Mouse (Mus musculus) megakaryocyte, embryonic 14.5 days (primary cell): ENCODE results near the gene Snorc. TPM values are rescaled to one million over a fixed set of nuclear protein-coding genes. Genes with fewer than 3 reads are reported as not detected.

Source experiments
- H3K27me3 ChIP-seq: replicated peaks from 2 replicates; pipeline ENCODE3; 2012; ENCODE audit warnings: inconsistent platforms
- H3K36me3 ChIP-seq: replicated peaks from 2 replicates; pipeline ENCODE3; 2012; ENCODE audit warnings: low read length, inconsistent platforms, mixed read lengths
- H3K4me1 ChIP-seq: 2 replicates; pipeline ENCODE4 v1.6.1; 2012; ENCODE audit warnings: inconsistent platforms
- H3K4me3 ChIP-seq: replicated peaks from 2 replicates; pipeline ENCODE3; 2012; ENCODE audit warnings: moderate library complexity, mild to moderate bottlenecking, inconsistent platforms
- H3K9me3 ChIP-seq: 2 replicates; pipeline ENCODE4 v1.6.1; 2012; ENCODE audit warnings: inconsistent platforms
- FLI1 ChIP-seq: IDR thresholded peaks from 2 replicates; pipeline ENCODE4 v1.6.1; 2012; ENCODE audit warnings: low read length, inconsistent platforms, mixed read lengths
- GATA1 ChIP-seq: IDR thresholded peaks from 3 replicates; pipeline ENCODE4 v1.6.1; 2012; ENCODE audit warnings: mixed read lengths, low read length, inconsistent platforms, borderline replicate concordance
- polyA plus RNA-seq: library from polyadenylated mRNA; stranded (reverse); fragments of >175 nt; gene quantifications from 2 replicates; pipeline ENCODE4 v1.2.3, GENCODE M21; 2012; ENCODE audit warnings: low replicate concordance; ENCODE audit not compliant: insufficient read depth

Snorc gene
- polyA plus RNA-seq, 1 experiment, result not detected

DNA sequence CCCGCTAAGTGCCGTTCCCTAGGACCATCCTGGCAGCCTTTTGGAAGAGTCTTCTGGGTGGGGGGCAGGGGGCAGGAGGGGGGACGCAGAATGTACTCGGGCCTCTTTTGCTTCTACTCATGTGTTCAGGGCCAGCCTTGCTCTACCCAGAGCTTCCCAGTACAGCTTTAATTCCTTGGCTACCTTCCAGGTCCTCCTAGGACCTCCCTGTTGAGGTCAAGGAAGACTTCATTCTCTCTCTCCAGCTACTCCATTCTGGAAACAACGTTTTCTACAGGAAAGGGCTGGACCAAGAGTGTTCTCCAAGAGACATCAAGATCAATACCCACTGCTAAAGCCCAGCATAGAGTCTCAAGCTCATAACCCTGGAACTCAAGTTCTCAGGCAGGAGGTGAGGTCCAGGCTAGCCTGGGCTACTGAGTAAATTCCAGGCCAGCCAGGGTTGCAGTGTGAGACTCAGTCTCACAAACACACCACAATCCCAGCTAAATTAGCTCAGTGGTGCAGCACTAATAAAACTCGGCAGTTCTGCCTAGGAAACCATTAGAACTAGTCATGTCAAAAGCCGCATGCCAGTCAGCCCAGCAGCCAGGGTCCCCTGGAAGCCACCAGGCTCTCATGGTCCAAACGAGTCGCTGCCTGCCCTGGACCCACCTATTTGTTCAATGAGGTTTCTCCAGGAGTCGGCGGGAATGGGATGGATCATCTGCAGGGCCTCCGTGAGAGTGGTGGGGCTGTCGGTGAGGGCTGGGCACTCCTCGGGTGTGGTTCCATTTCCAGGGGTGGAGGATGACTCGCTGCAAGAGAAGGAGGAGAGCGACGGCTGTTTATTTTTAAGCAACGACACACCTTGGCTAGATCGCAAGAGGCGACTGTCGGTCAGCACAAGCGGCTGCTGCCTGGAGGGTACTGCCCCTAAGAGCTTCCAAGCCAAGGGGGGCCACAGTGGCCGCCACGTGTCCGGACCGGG lies 38.8 kb downstream of the Snorc start:
- H3K27me3 ChIP-seq, result peaks cover 91% of the 10 kb centered on the region
- H3K36me3 ChIP-seq, result no peaks in the 10 kb centered on the region
- H3K4me3 ChIP-seq, result peak overlapping the region; percentile 89
- H3K9me3 ChIP-seq, result peaks cover 33% of the 10 kb centered on the region
- H3K4me1 ChIP-seq, result peaks cover 16% of the 10 kb centered on the region
- TF ChIP-seq GATA1 (no peak), FLI1 (no peak)

GRCm38 (mm10) chr1:87509561-87510165 lies 39.6 kb downstream of the Snorc start, which contains the start of gene Neu2:
Gene Neu2 (plus strand): TSS chr1:87509889.
- no peaks in the 10 kb centered on the region for H3K36me3 ChIP-seq
- peaks cover 84% of the 10 kb centered on the region for H3K27me3 ChIP-seq
- peak within 1 kb of the TSS; percentile 89 for H3K4me3 ChIP-seq
- TF ChIP-seq FLI1 (no peak), GATA1 (no peak)
- peaks cover 34% of the 10 kb centered on the region for H3K9me3 ChIP-seq
- H3K4me1 ChIP-seq, result peaks cover 16% of the 10 kb centered on the region

DNA sequence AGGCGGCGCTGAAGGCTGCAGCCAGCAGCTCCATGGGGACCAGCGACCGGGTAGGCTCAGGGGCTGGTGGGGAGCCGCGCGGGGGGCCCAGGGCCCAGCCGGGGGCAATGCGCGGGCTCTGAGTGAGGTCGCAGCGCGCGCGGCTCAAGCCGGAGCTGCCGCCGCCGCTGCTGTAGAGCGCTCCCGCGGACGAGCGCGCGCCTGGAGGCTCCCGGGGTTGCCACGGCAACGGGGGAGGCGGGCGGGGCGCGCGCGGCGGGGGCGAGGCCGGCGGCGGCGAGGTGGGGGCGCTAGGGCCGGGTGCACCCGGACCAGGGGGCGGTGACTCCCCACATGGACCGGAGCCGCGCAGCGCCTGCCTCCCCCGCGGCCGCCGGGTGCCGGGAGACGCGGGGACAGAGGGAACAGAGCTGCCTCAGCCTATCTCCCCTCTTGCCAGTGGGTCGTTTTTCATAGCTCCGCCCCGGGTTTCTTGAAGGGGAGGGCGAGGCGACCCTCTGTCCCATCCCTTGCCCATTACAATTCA lies 40.2 kb downstream of the Snorc start:
- Histone ChIP-seq H3K9me3 (peaks cover 39% of the 10 kb centered on the region), H3K4me3 (peak overlapping the region; percentile 89), H3K36me3 (no peaks in the 10 kb centered on the region), H3K4me1 (peaks cover 16% of the 10 kb centered on the region), H3K27me3 (peaks cover 83% of the 10 kb centered on the region)
- no peak for TF ChIP-seq GATA1

GRCm38 (mm10) chr1:87510845-87511244 lies 40.8 kb downstream of the Snorc start:
- Histone ChIP-seq H3K9me3 (peaks cover 45% of the 10 kb centered on the region), H3K4me1 (peaks cover 16% of the 10 kb centered on the region), H3K36me3 (no peaks in the 10 kb centered on the region), H3K27me3 (peaks cover 79% of the 10 kb centered on the region), H3K4me3 (no peak overlapping the region)
- TF ChIP-seq GATA1 (no peak), FLI1 (no peak)

DNA sequence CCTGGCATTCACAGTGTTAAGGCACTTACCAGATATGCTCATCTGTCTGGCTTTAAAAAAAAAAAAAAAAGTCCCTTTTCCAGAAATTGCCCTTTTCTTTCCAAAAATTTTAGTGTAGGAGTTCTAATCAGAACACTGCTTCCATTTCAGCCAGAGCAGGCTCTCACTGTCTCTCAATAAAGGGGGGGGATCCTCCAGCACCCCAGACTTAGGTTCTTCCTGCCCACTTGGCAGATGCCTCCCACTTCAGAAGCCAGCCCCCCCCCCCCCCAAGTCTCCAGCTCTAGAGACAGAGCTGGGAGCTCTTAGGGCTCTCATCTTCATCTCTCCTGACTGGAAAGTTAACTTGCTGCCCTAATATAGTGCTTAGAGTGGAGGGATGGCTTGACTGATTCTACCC lies 50.4 kb downstream of the Snorc start:
- peaks cover 15% of the 10 kb centered on the region for H3K9me3 ChIP-seq
- peaks cover 42% of the 10 kb centered on the region for H3K27me3 ChIP-seq
- no peaks in the 10 kb centered on the region for H3K36me3 ChIP-seq
- no peaks in the 10 kb centered on the region for H3K4me1 ChIP-seq
- TF ChIP-seq FLI1 (no peak), GATA1 (no peak)
- H3K4me3 ChIP-seq, result no peak overlapping the region

- Histone ChIP-seq H3K4me1 (no peaks in the 10 kb centered on the region), H3K36me3 (no peaks in the 10 kb centered on the region), H3K4me3 (no peak overlapping the region), H3K27me3 (peaks cover 39% of the 10 kb centered on the region), H3K9me3 (peaks cover 4% of the 10 kb centered on the region; the same call in 1 of the 2 replicates)
- TF ChIP-seq GATA1, result no peak
- no peak for TF ChIP-seq FLI1
Observed at GRCm38 (mm10) chr1:87521523-87521922, 51.5 kb downstream of the Snorc start.

- no peaks in the 10 kb centered on the region for H3K9me3 ChIP-seq
- H3K4me1 ChIP-seq, result no peaks in the 10 kb centered on the region
- H3K4me3 ChIP-seq, result no peak overlapping the region
- no peaks in the 10 kb centered on the region for H3K36me3 ChIP-seq
- peaks cover 36% of the 10 kb centered on the region for H3K27me3 ChIP-seq
- TF ChIP-seq GATA1 (no peak), FLI1 (no peak)
Observed at GRCm38 (mm10) chr1:87525041-87525440, 55.0 kb downstream of the Snorc start.

Other genes with a start within 250 kb of the Snorc start
- gene Efhd1, start 205.9 kb upstream of the Snorc start, polyA plus RNA-seq, result 0.10 TPM in 1 of 2 replicates, not detected in the other
- 4.7 and 10.4 TPM in 2 replicates for gene Gigyf2, start 143.3 kb upstream of the Snorc start, polyA plus RNA-seq
- not detected in 2 replicates for gene Kcnj13, start 75.5 kb upstream of the Snorc start, polyA plus RNA-seq
- not detected in 2 replicates for gene Neu2, start 39.6 kb downstream of the Snorc start, polyA plus RNA-seq
- gene Ngef, start 103.6 kb downstream of the Snorc start, polyA plus RNA-seq, result not detected in 2 replicates
- 107 and 189 TPM in 2 replicates for gene Inpp5d, start 150.0 kb downstream of the Snorc start, polyA plus RNA-seq